Mouse (Mus musculus) midbrain, embryonic 11.5 days (tissue): ENCODE data around the gene Wnk2. TPM values are rescaled to one million over a fixed set of nuclear protein-coding genes. Genes with fewer than 3 reads are reported as not detected.
A peak's percentile ranks its signal among the peaks of the same experiment; 100 is the strongest.

Experiments used
- ATAC-seq: fragments of 200-750 bp; cut with Nextera tagmentation; 2 replicates; pipeline ENCODE4 v1.8.0; 2017; ENCODE audit warnings: moderate TSS enrichment, moderate library complexity; ENCODE audit not compliant: low FRiP score
- DNase-seq: peaks from one replicate; pipeline ENCODE4 v3.0.0; 2015; ENCODE audit warnings: low spot score; ENCODE audit errors: missing footprints
- H3K27ac ChIP-seq: fragments of 300-500 bp; sonication (generic); 2 replicates; pipeline ENCODE4 v1.5.1; 2014; ENCODE audit warnings: low read depth, low read length
- H3K27me3 ChIP-seq: fragments of 300-500 bp; sonication (generic); 2 replicates; pipeline ENCODE4 v1.6.1; 2014; ENCODE audit warnings: mild to moderate bottlenecking, low read length, moderate library complexity, mixed read lengths; ENCODE audit not compliant: control insufficient read depth, insufficient read depth
- H3K36me3 ChIP-seq: fragments of 300-500 bp; sonication (generic); 2 replicates; pipeline ENCODE4 v1.6.1; 2014; ENCODE audit warnings: mild to moderate bottlenecking, low read length, moderate library complexity, mixed read lengths; ENCODE audit not compliant: control insufficient read depth, insufficient read depth
- H3K4me1 ChIP-seq: fragments of 300-500 bp; sonication (generic); 2 replicates; pipeline ENCODE4 v1.6.1; 2014; ENCODE audit warnings: low read length; ENCODE audit not compliant: control insufficient read depth, insufficient read depth
- H3K4me2 ChIP-seq: fragments of 300-500 bp; sonication (generic); 2 replicates; pipeline ENCODE4 v1.6.1; 2014; ENCODE audit warnings: mild to moderate bottlenecking, moderate library complexity
- H3K4me3 ChIP-seq: fragments of 300-500 bp; sonication (generic); 2 replicates; pipeline ENCODE4 v1.5.1; 2014; ENCODE audit warnings: low read depth, low read length
- H3K9ac ChIP-seq: fragments of 300-500 bp; sonication (generic); 2 replicates; pipeline ENCODE4 v1.6.1; 2014; ENCODE audit warnings: low read length
- H3K9me3 ChIP-seq: fragments of 300-500 bp; sonication (generic); 2 replicates; pipeline ENCODE4 v1.6.1; 2016; ENCODE audit warnings: low read length; ENCODE audit not compliant: control insufficient read depth
- WGBS: fragments of 180-500 bp; shearing (Covaris S2); extraction: QIAGEN DNeasy Blood & Tissue Kit; methylation state at CpG from one replicate; pipeline ENCODE4 v1.1.7; 2014; 5-methylcytosine and 5-hydroxymethylcytosine counted together
- polyA plus RNA-seq: library from polyadenylated mRNA; unstranded; fragments of >200 nt; fragmentation: Nextera tagmentation; extraction: Ambion mirVana; gene quantifications from 2 replicates; pipeline ENCODE4 v1.2.1, GENCODE M21; 2014

The Wnk2 gene
- polyA plus RNA-seq, 1 experiment from 2014 or later = 7.8 TPM

DNA sequence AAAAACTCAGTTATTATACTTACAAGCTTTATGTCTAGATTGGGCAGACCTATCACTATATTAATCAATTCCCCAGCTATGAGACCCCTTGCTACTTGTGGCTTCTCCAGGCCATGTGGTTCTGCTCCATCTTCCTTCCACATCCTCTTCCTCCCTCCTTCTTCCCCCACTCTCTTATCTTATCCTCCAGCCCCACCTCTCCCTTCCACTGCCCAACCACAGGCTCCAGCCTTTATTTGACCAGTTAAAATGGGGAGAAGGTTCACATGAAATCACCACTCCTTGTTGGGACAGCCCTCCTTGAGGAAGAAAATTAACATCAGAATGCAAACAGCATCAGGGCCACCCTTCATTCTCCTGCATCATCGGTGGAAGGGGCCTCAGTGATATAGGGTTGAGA, 32.9 kb upstream of the Wnk2 start:
- Histone ChIP-seq H3K36me3 (no peaks in the 10 kb centered on the region), H3K4me2 (no peak overlapping the region), H3K27me3 (no peaks in the 10 kb centered on the region), H3K4me3 (no peak overlapping the region), H3K9me3 (no peaks in the 10 kb centered on the region), H3K27ac (no peak overlapping the region), H3K9ac (no peak overlapping the region), H3K4me1 (no peaks in the 10 kb centered on the region)
- no peak for ATAC-seq
- DNase-seq = no peak
- WGBS = 78% methylated on average over 1 of the region's 1 CpGs

- Histone ChIP-seq H3K9ac (no peak overlapping the region), H3K4me2 (no peak overlapping the region), H3K27me3 (no peaks in the 10 kb centered on the region), H3K4me1 (no peaks in the 10 kb centered on the region), H3K27ac (no peak overlapping the region), H3K36me3 (no peaks in the 10 kb centered on the region), H3K9me3 (no peaks in the 10 kb centered on the region), H3K4me3 (no peak overlapping the region)
- ATAC-seq (no peak), DNase-seq (no peak)
- 88% methylated on average over 5 of the region's 5 CpGs for WGBS
Measured at GRCm38 (mm10) chr13:49180274-49180673, 32.5 kb upstream of the Wnk2 start.

- 86% methylated on average over 19 of the region's 19 CpGs for WGBS
- no peaks in the 10 kb centered on the region for H3K4me1 ChIP-seq
- H3K27ac ChIP-seq = no peak overlapping the region
- ATAC-seq (no peak), DNase-seq (no peak)
- H3K4me3 ChIP-seq = no peak overlapping the region
- H3K4me2 ChIP-seq = no peak overlapping the region
- no peaks in the 10 kb centered on the region for H3K9me3 ChIP-seq
- H3K9ac ChIP-seq = no peak overlapping the region
- H3K27me3 ChIP-seq = no peaks in the 10 kb centered on the region
- no peaks in the 10 kb centered on the region for H3K36me3 ChIP-seq
Measured at GRCm38 (mm10) chr13:49178839-49179585, 31.2 kb upstream of the Wnk2 start.

- Histone ChIP-seq H3K36me3 (no peaks in the 10 kb centered on the region), H3K4me3 (no peak overlapping the region), H3K4me2 (no peak overlapping the region), H3K27me3 (0 out of 2 replicates have a peak, but pooled peaks cover 2% of the 10 kb centered on the region), H3K4me1 (no peaks in the 10 kb centered on the region), H3K9me3 (no peaks in the 10 kb centered on the region), H3K9ac (no peak overlapping the region), H3K27ac (no peak overlapping the region)
- 86% methylated on average over 10 of the region's 10 CpGs for WGBS
- DNase-seq = peak; percentile 56
- ATAC-seq = no peak
Measured at GRCm38 (mm10) chr13:49175509-49175908, 27.7 kb upstream of the Wnk2 start.

- 7% methylated on average over 12 of the region's 12 CpGs for WGBS
- Histone ChIP-seq H3K27ac (no peak overlapping the region), H3K9ac (no peak overlapping the region), H3K4me3 (no peak overlapping the region), H3K27me3 (0 out of 2 replicates have a peak, but pooled peaks cover 2% of the 10 kb centered on the region), H3K36me3 (no peaks in the 10 kb centered on the region), H3K4me1 (no peaks in the 10 kb centered on the region), H3K4me2 (no peak overlapping the region), H3K9me3 (no peaks in the 10 kb centered on the region)
- peak; percentile 100 for DNase-seq
- ATAC-seq = peak; percentile 81; the same call in 1 of the 2 replicates
Measured at GRCm38 (mm10) chr13:49172971-49173596, 25.3 kb upstream of the Wnk2 start.

DNA sequence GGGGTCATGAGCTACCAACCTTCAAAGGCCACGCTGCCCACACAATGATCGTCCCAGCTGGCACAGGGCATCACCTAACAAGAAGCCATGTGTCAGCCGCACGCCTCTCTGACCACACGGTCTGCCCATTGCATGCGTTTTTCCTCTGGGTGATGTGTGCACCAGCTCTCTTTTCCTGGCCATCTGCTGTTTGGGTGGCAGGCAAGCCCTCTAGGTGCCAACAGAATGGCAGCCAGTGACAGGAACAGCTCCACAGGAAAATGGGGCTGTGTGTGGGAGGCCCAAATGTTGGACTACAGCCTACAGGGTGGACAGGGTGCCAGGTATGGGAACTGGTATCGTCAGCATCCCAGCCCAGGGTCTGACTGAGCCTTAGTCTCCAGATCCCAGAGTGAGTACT, 24.5 kb upstream of the Wnk2 start:
- H3K4me3 ChIP-seq = no peak overlapping the region
- H3K36me3 ChIP-seq = no peaks in the 10 kb centered on the region
- no peaks in the 10 kb centered on the region for H3K4me1 ChIP-seq
- H3K9me3 ChIP-seq = no peaks in the 10 kb centered on the region
- WGBS = 90% methylated on average over 7 of the region's 7 CpGs
- no peak for DNase-seq
- H3K27ac ChIP-seq = no peak overlapping the region
- no peak overlapping the region for H3K4me2 ChIP-seq
- H3K27me3 ChIP-seq = 0 out of 2 replicates have a peak, but pooled peaks cover 2% of the 10 kb centered on the region
- no peak overlapping the region for H3K9ac ChIP-seq
- no peak; the same call in 1 of the 2 replicates for ATAC-seq

- DNase-seq (no peak), ATAC-seq (no peak)
- no peaks in the 10 kb centered on the region for H3K36me3 ChIP-seq
- H3K4me1 ChIP-seq = no peaks in the 10 kb centered on the region
- H3K9me3 ChIP-seq = no peaks in the 10 kb centered on the region
- 0 out of 2 replicates have a peak, but pooled peaks cover 2% of the 10 kb centered on the region for H3K27me3 ChIP-seq
- no peak overlapping the region for H3K9ac ChIP-seq
- no peak overlapping the region for H3K4me2 ChIP-seq
- H3K27ac ChIP-seq = no peak overlapping the region
- 79% methylated on average over 1 of the region's 1 CpGs for WGBS
- no peak overlapping the region for H3K4me3 ChIP-seq
Measured at GRCm38 (mm10) chr13:49171729-49172128, 23.9 kb upstream of the Wnk2 start.

DNA sequence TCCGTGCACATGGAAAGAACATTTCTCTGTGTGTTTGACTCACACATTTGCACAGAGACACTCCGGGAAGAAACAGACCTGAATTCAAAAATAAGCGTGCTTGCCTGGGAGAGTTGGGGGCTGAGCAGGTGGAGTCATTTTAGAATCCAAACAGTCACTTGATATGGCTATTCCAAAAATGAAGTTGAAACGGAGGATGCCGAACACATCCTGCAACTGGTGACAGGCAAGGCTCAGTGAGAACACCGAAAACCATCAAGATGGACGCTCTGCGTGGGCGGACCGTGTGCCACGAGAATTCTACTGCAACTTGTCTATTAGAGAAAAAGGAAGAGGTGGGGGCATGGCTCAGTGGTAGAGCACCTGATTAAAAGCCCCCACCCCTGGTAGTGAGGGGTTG, 22.8 kb upstream of the Wnk2 start:
- Histone ChIP-seq H3K9ac (no peak overlapping the region), H3K27ac (no peak overlapping the region), H3K9me3 (no peaks in the 10 kb centered on the region), H3K27me3 (0 out of 2 replicates have a peak, but pooled peaks cover 2% of the 10 kb centered on the region), H3K4me2 (no peak overlapping the region), H3K36me3 (no peaks in the 10 kb centered on the region), H3K4me1 (no peaks in the 10 kb centered on the region), H3K4me3 (no peak overlapping the region)
- no peak for ATAC-seq
- WGBS = 94% methylated on average over 11 of the region's 11 CpGs
- no peak for DNase-seq

GRCm38 (mm10) chr13:49169448-49170207, 21.8 kb upstream of the Wnk2 start:
- 18% methylated on average over 17 of the region's 17 CpGs for WGBS

More at GRCm38 (mm10) chr13:49169448-49170207, 21.8 kb upstream of the Wnk2 start:
- Histone ChIP-seq H3K4me2 (no peak overlapping the region), H3K9ac (no peak overlapping the region), H3K36me3 (no peaks in the 10 kb centered on the region), H3K9me3 (no peaks in the 10 kb centered on the region), H3K27ac (no peak overlapping the region), H3K27me3 (0 out of 2 replicates have a peak, but pooled peaks cover 2% of the 10 kb centered on the region), H3K4me1 (no peaks in the 10 kb centered on the region), H3K4me3 (no peak overlapping the region)
- DNase-seq (peak; percentile 99), ATAC-seq (peak; percentile 62)
